Mouse (Mus musculus) lung, adult 2 months (tissue): Measurements from ENCODE around the gene Sema3f.

Source experiments
- CTCF ChIP-seq: fragments of 200-500 bp; IDR thresholded peaks from 2 replicates; pipeline ENCODE4 v1.5.1; 2011; ENCODE audit warnings: mild to moderate bottlenecking, low read length, control low read depth; ENCODE audit not compliant: insufficient read depth
- POLR2A ChIP-seq: fragments of 200-500 bp; IDR thresholded peaks from 2 replicates; pipeline ENCODE4 v1.6.1; 2011; ENCODE audit warnings: low read depth, mild to moderate bottlenecking, control low read depth, low read length, borderline replicate concordance; ENCODE audit errors: extremely low read depth

GRCm38 (mm10) chr9:107643544-107644214, 66.6 kb downstream of the Sema3f start:
- no peak for TF ChIP-seq POLR2A
- no peak for TF ChIP-seq CTCF
